Mouse (Mus musculus): ENCODE data around the gene Chchd2.
"Not testable (repeated sequence)": the region's sequence is repeated elsewhere in the genome, so short reads cannot be mapped to it uniquely, and the experiment has no call there.

DNA sequence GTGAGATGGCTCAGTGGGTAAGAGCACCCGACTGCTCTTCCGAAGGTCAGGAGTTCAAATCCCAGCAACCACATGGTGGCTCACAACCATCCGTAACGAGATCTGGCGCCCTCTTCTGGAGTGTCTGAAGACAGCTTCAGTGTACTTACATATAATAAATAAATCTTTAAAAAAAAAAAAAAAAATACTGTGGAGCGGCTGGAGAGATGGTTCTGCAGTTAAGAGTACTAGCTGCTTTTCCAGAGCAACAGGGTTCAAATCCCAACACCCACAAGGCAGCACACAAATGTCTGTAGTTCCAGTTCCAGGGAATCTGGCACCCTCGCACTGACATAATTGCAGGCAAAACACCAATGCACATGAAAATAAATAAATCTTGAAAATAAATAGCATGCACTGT lies 3.1 kb upstream of the Chchd2 start:
- not testable (repeated sequence) for TF ChIP-seq TAL1 (conservative IDR thresholded peaks at IDR 0.05; ENCODE audit: low read depth, low read length); CTCF (IDR thresholded peaks at IDR 0.05; ENCODE audit: low read depth, low read length); GATA1 (IDR thresholded peaks at IDR 0.05; ENCODE audit: borderline replicate concordance, low read length); GATA2 (IDR thresholded peaks at IDR 0.05; ENCODE audit: borderline replicate concordance, low read depth, low read length); POLR2AphosphoS5 (IDR thresholded peaks at IDR 0.05; ENCODE audit: insufficient replicate concordance, low read depth, low read length)

All from G1E (cell line).